Mouse (Mus musculus) heart, embryonic 14.5 days (tissue): ENCODE measurements around the gene Il17rb. TPM values are rescaled to one million over a fixed set of nuclear protein-coding genes. Genes with fewer than 3 reads are reported as not detected.

Source experiments
- ATAC-seq: fragments of 200-750 bp; cut with Nextera tagmentation; 2 replicates; pipeline ENCODE4 v1.8.0; 2017; ENCODE audit warnings: low read depth, moderate TSS enrichment; ENCODE audit not compliant: insufficient number of reproducible peaks, insufficient read depth, low FRiP score
- H3K27ac ChIP-seq, 2 experiments: fragments of 200-500 bp in 1 of 2; fragments of 300-500 bp in 1 of 2; sonication (generic) in 1 of 2; replicated peaks in 1 of 2; 2 replicates each; pipeline ENCODE4 v1.5.1; 2012 to 2014; ENCODE audit warnings: low read depth in 2 of 2, low read length in 2 of 2, control low read depth in 1 of 2, mild to moderate bottlenecking in 1 of 2, mixed read lengths in 1 of 2; ENCODE audit not compliant: control insufficient read depth in 1 of 2, insufficient read depth in 1 of 2
- H3K27me3 ChIP-seq: fragments of 300-500 bp; sonication (generic); 2 replicates; pipeline ENCODE4 v1.6.1; 2014; ENCODE audit warnings: mild to moderate bottlenecking, low read length, control low read depth; ENCODE audit not compliant: control insufficient read depth, insufficient read depth
- H3K36me3 ChIP-seq: fragments of 300-500 bp; sonication (generic); 2 replicates; pipeline ENCODE4 v1.6.1; 2014; ENCODE audit warnings: mild to moderate bottlenecking, control low read depth, low read length, mixed read lengths; ENCODE audit not compliant: control insufficient read depth, insufficient read depth
- H3K4me1 ChIP-seq, 2 experiments: fragments of 200-500 bp in 1 of 2; fragments of 300-500 bp in 1 of 2; sonication (generic) in 1 of 2; 2 replicates each; pipeline ENCODE4 v1.6.1; 2012 to 2014; ENCODE audit warnings: low read length in 2 of 2, control low read depth in 1 of 2, mixed read lengths in 1 of 2; ENCODE audit not compliant: control insufficient read depth in 2 of 2, insufficient read depth in 2 of 2
- H3K4me2 ChIP-seq: fragments of 300-500 bp; sonication (generic); 2 replicates; pipeline ENCODE4 v1.6.1; 2014; ENCODE audit warnings: mild to moderate bottlenecking, low read length
- H3K4me3 ChIP-seq, 2 experiments: fragments of 200-500 bp in 1 of 2; fragments of 300-500 bp in 1 of 2; sonication (generic) in 1 of 2; 2 replicates each; pipeline ENCODE4 v1.5.1; 2012 to 2014; ENCODE audit warnings: low read length in 2 of 2, mild to moderate bottlenecking in 2 of 2, control low read depth in 1 of 2, low read depth in 1 of 2, moderate library complexity in 1 of 2; ENCODE audit not compliant: control insufficient read depth in 1 of 2, insufficient read depth in 1 of 2
- H3K9ac ChIP-seq: fragments of 300-500 bp; sonication (generic); 2 replicates; pipeline ENCODE4 v1.6.1; 2014; ENCODE audit warnings: mild to moderate bottlenecking, low read length
- H3K9me3 ChIP-seq: fragments of 300-500 bp; sonication (generic); 2 replicates; pipeline ENCODE4 v1.6.1; 2016; ENCODE audit warnings: low read length, control low read depth; ENCODE audit not compliant: control insufficient read depth
- WGBS: fragments of 180-500 bp; shearing (Covaris S2); extraction: QIAGEN DNeasy Blood & Tissue Kit; methylation state at CpG from one replicate; pipeline ENCODE4 v1.1.7; 2014; 5-methylcytosine and 5-hydroxymethylcytosine counted together
- polyA plus RNA-seq: library from polyadenylated mRNA; unstranded; fragments of >200 nt; fragmentation: Nextera tagmentation; extraction: Ambion mirVana; gene quantifications from 2 replicates; pipeline ENCODE4 v1.2.1, GENCODE M21; 2014

Gene Il17rb
- polyA plus RNA-seq, 1 experiment from 2014 or later = 0.36 TPM

DNA sequence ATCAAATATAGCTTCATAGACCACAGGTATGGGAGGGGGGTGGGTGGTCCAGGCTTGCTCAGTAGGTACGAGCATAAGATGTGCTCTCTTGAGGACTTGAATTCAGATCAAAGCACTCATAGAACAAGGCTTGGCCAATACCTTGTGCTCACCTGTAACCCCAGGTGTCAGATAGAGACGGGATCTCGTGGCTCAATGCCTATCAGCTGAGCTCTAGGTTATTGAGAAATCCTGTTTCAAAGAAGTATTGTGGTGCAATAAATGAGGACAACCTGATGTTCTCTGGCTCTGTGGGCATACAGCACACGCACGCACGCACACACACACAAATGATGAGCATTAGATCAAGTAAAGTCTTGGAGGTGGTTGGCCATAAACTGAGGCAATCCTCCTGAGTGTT lies 31.8 kb downstream of the Il17rb start:
- peaks cover 5 to 7% of the 10 kb centered on the region in 2 experiments; a peak in 1 of 4 replicates for H3K4me1 ChIP-seq
- H3K9ac ChIP-seq = no peak overlapping the region
- H3K27ac ChIP-seq = no peak overlapping the region
- no peaks in the 10 kb centered on the region for H3K9me3 ChIP-seq
- no peak overlapping the region for H3K4me3 ChIP-seq
- no peaks in the 10 kb centered on the region for H3K27me3 ChIP-seq
- no peak for ATAC-seq
- H3K36me3 ChIP-seq = peaks cover 58% of the 10 kb centered on the region
- 94% methylated on average over 6 of the region's 6 CpGs for WGBS
- no peak overlapping the region for H3K4me2 ChIP-seq

- no peaks in the 10 kb centered on the region for H3K27me3 ChIP-seq
- peaks cover 62% of the 10 kb centered on the region for H3K36me3 ChIP-seq
- no peaks in the 10 kb centered on the region for H3K9me3 ChIP-seq
- H3K4me2 ChIP-seq = no peak overlapping the region
- H3K9ac ChIP-seq = no peak overlapping the region
- no peak overlapping the region for H3K27ac ChIP-seq
- peaks cover 10 to 18% of the 10 kb centered on the region in 2 experiments for H3K4me1 ChIP-seq
- WGBS = 77% methylated on average over 5 of the region's 5 CpGs
- H3K4me3 ChIP-seq = no peak overlapping the region
- no peak for ATAC-seq
These were observed 36.7 kb downstream of the Il17rb start for GRCm38 (mm10) chr14:29971993-29972392.

- H3K36me3 ChIP-seq = peaks cover 62% of the 10 kb centered on the region
These were observed 37.2 kb downstream of the Il17rb start for GRCm38 (mm10) chr14:29971446-29971845.

DNA sequence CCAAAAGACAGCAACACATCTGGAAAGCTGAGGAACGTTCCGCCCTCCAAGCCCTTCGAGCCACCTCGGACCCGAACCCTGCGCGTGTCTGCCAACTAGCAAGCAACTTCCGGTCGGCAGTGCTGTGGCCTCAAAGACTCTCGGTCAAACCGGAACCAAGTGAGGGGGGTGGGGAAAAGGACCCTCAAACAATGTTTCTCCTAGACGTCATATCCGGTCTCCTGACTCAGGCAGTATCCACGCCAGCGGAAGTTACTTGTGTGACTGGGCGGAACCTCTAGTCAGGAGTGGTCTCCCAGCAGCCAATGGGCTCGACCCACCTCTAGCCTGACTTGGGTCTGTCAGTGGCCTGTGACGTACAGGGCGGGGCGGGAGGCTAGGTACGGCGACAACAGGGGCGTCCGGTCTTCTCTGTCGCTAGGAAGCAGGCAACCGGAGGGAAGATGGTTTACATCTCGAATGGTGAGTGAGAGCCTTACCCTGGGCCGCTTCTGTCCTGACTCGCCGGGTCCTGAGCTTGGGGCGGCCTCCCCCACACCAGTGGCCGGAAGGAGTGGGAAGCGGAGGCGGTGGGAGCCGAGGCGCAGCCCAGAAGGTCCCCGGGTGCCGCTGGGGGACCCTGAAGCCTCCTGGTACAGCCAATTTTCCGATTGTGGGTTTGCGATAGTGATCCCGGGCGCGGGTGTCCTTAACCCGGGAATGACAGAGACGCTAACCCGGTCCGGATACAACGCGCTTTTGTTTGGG lies 40.4 kb downstream of the Il17rb start, which contains the start of gene Selenok:
Selenok (plus strand) TSS at position 234 of the 747 bp plus-strand sequence.
- no peaks in the 10 kb centered on the region for H3K27me3 ChIP-seq
- under 1% methylated on average over 49 of the region's 49 CpGs for WGBS
- H3K9ac ChIP-seq = peak within 1 kb of the TSS; percentile 80
- H3K4me2 ChIP-seq = peak within 1 kb of the TSS; percentile 81
- peaks cover 37% of the 10 kb centered on the region for H3K36me3 ChIP-seq
- H3K4me3 ChIP-seq = peak within 1 kb of the TSS; percentile 67 to 95
- peak within 1 kb of the TSS; percentile 74 to 83 for H3K27ac ChIP-seq
- peaks cover 10 to 18% of the 10 kb centered on the region in 2 experiments for H3K4me1 ChIP-seq
- peak; percentile 100 for ATAC-seq
- no peaks in the 10 kb centered on the region for H3K9me3 ChIP-seq

More at GRCm38 (mm10) chr14:29971446-29971845, 37.2 kb downstream of the Il17rb start:
- Histone ChIP-seq H3K9ac (no peak overlapping the region), H3K4me3 (no peak overlapping the region), H3K4me2 (no peak overlapping the region), H3K27ac (no peak overlapping the region), H3K4me1 (peaks cover 10 to 18% of the 10 kb centered on the region in 2 experiments), H3K27me3 (no peaks in the 10 kb centered on the region), H3K9me3 (no peaks in the 10 kb centered on the region)
- no peak for ATAC-seq
- 93% methylated on average over 7 of the region's 7 CpGs for WGBS

GRCm38 (mm10) chr14:29967611-29968010 lies 41.1 kb downstream of the Il17rb start:
- peak overlapping the region; percentile 57 to 74 for H3K27ac ChIP-seq
- WGBS = 62% methylated on average over 7 of the region's 7 CpGs
- H3K27me3 ChIP-seq = no peaks in the 10 kb centered on the region
- peaks cover 30% of the 10 kb centered on the region for H3K36me3 ChIP-seq
- peak overlapping the region; percentile 78 for H3K4me2 ChIP-seq
- H3K4me1 ChIP-seq = peaks cover 10 to 18% of the 10 kb centered on the region in 2 experiments
- ATAC-seq = no peak
- H3K9ac ChIP-seq = peak overlapping the region; percentile 62; the same call in 1 of the 2 replicates
- peak overlapping the region; percentile 67 to 95 for H3K4me3 ChIP-seq
- H3K9me3 ChIP-seq = no peaks in the 10 kb centered on the region

GRCm38 (mm10) chr14:29957393-29957792 lies 51.3 kb downstream of the Il17rb start:
- Histone ChIP-seq H3K27me3 (no peaks in the 10 kb centered on the region), H3K4me1 (no peaks in the 10 kb centered on the region), H3K36me3 (no peaks in the 10 kb centered on the region), H3K27ac (no peak overlapping the region), H3K4me3 (no peak overlapping the region), H3K9ac (no peak overlapping the region), H3K4me2 (no peak overlapping the region), H3K9me3 (no peaks in the 10 kb centered on the region)
- ATAC-seq = no peak

DNA sequence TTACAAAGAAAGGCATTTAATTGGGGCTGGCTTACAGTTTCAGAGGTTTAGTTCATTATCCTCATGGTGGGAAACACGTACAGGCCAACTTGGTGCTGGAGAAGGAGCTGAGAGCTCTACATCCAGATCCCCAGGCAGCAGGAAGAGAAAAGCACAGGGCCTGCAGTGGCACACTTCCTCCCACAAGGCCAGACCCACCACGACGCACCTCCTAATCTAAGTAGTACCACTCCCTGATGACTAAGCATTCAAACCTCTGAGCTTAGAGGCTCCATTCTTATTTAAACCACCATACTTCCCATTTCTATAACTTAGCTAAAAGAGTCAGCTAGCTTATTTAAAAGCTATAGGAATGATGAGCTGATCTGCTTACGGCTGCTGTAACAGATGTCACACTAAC lies 57.9 kb downstream of the Il17rb start:
- Histone ChIP-seq H3K27ac (no peak overlapping the region), H3K36me3 (no peaks in the 10 kb centered on the region), H3K9ac (no peak overlapping the region), H3K27me3 (no peaks in the 10 kb centered on the region), H3K4me2 (no peak overlapping the region), H3K9me3 (peaks cover 3% of the 10 kb centered on the region; the same call in 1 of the 2 replicates), H3K4me1 (no peaks in the 10 kb centered on the region), H3K4me3 (no peak overlapping the region)
- no peak for ATAC-seq
- 69% methylated on average over 4 of the region's 4 CpGs for WGBS
